Comparison of ENCODE assay signal across 1 mouse cellular context in genomic region chr5:108668977-108669936, GRCm38 (mm10).
TF ChIP-seq lines count a peak whose summit lies in the region.

Dgkq (minus strand) TSS chr5:108669672.

TF ChIP-seq in CH12.LX, 34 proteins besides CTCF, POLR2A, EP300 and RAD21 (continued from another document):
- TF ChIP-seq MEF2A (IDR thresholded peaks at IDR 0.05; ENCODE audit: borderline replicate concordance, low read depth, low read length) (peak; percentile 69; the same call in 1 of the 2 replicates), USF2 (conservative IDR thresholded peaks at IDR 0.05; ENCODE audit: low read depth, low read length) (peak; percentile 90), E2F4 (IDR thresholded peaks at IDR 0.05; ENCODE audit: insufficient replicate concordance, low read depth, low read length) (no peak), GABPA (IDR thresholded peaks at IDR 0.05; ENCODE audit: insufficient replicate concordance, low read depth, low read length) (no peak), ELF1 (IDR thresholded peaks at IDR 0.05; ENCODE audit: low read depth, low read length) (peak; percentile 60), RCOR1 (conservative IDR thresholded peaks at IDR 0.05; ENCODE audit: low read depth, low read length) (no peak; the same call in 1 of the 2 replicates)
